Mouse (Mus musculus) retina, postnatal 1 day (tissue): ENCODE measurements around the gene Dnah14.

ENCODE experiments used
- DNase-seq: peaks from one replicate; pipeline ENCODE4 v3.0.0-alpha.2; 2012

Dnah14 gene

DNA sequence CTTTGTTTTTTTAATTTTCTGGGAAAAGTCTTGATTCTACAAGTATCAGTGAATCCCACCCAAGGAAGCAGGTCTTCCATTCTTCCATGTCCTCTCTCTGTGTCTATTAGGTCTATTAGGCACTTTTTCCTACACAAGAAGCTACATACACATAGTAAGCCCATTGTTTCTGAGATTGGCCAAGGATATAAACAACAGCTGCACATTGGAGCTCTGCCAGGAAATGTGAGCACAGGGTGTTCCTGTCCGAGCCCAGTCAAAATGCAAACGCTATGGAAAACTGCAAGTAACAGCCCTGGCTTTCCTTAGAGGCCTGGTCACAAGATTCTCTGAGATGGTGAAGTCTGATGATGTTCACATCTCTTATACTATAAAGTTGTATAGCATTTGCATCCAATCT, 217.2 kb downstream of the Dnah14 start:
- peak; percentile 72 for DNase-seq

DNA sequence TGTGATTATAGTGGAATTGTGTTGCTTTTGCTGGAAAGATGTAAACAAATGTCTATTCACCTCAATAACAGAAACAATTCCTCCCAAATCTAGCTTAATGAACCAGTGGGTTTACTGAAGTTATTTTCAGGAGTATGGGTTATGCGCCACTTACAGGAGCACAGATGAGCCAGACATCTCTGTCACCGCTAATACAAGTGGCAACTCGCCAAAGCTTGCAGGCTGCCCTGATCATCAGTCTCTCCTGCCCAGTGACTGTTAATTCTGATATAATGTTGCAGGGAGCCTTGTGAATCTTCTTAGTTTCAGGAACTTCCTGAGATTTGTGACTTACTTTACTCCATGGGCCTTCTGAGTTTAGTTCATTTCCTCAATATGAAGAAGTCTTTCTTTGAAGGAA, 223.6 kb downstream of the Dnah14 start:
- DNase-seq = no peak

DNA sequence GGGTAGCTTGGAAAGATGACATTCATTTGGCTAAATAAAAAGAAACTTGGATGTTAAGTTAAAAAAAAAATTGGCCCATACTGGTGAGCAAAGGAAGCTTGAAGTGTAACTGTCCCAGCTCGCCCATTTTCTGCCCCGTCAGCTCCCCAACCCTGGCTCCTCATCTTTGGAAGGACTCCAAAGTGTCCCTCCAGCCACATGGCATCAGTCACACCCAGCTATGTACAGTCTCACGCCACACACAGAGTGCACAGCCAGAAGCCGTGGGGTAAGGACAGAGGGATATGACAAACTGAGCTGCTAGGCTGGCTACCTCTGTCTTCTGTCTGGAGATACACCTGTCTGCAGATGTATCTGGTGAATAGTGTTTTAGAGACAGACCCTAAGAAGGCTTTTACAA, 224.3 kb downstream of the Dnah14 start:
- no peak for DNase-seq

DNA sequence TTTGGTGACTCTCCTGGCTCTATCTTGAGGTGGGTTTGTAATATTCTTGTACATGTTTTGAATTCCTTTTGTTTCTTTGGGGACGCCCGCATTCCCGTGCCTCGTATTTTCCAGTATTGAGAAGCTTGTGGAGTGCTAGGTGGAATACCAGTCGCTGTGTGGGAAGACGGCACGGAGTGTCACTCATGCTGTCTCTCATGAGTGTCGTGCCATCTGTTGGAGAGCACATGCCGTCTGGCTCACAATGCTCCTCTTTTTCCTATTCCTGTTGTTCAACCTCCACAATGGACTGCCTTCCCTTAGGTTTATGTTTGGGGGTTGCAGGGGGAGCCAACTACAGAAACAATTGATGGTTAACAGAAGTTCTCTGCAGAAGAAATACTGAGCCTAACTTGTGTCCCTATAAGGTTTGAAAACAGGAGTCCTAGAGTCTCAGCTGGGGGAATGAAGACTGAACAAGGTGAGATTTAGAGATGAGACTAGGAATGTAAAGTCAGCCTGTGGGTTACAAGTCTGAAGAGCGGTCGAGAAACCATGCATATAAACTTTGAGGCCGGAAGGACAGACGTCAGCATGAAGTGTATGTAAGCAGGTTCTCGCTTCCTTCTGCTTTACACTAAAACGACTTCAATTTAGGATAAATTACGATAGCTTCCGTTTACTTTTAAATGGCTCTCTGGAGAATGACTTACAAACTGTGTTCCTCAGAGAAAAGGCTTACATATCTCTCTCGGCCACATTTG, 235.3 kb downstream of the Dnah14 start:
- DNase-seq = no peak

DNA sequence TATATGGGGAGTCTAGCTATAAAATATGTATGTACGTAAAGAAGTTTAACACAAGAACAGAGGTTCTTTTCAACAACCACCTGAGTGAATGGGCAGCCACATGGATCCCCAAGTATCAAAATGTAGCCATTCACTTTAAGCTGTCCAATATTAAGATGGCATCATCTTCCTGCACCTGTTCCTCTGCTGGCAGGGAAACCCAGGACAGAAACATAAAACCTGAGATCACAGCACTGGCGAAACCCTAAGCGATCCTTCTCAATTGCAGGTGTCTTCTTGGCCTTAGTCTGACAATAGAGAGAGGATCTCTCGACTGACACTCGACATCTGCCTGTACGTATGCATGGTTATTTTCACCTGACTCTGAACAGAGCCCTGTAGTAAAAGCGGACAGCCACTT, 250.4 kb downstream of the Dnah14 start:
- no peak for DNase-seq

DNA sequence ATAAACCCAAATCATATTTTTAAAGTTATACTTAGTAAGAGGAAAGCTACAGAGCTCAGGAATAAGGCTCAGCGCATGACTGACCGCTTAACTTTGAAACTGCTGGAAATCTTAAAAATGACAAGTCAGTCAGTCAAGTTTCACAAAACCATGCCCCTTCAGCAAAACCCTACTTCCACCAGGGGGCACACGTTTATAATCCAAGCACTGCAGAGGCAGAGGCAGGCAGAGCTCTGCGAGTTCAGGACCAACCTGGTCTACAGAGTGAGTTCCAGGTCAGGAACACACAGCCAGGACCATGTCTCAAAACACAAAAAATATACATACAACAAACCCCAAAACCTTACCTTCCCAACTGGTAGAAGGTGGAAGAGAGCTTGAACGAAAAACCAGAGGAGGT, 252.0 kb downstream of the Dnah14 start:
- no peak for DNase-seq

DNA sequence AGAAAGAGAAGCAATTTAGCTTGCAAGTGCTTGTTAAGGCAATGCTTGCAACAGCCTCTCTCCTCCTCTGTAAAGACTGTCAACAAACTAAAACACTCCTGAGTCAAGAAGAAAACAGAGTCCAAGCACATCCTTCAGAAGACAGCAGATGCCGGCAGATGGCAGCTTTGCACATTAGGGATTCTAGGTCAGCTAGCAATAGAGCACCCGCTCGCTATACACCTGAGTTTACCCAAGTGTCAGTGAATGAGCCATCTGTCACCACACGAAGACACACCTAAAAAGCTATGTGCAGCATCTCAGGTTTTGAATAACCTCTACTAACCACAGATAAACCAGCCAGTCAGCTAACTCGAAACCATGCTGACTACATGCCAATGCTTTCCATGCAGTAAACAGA, 256.4 kb downstream of the Dnah14 start:
- DNase-seq = no peak

DNA sequence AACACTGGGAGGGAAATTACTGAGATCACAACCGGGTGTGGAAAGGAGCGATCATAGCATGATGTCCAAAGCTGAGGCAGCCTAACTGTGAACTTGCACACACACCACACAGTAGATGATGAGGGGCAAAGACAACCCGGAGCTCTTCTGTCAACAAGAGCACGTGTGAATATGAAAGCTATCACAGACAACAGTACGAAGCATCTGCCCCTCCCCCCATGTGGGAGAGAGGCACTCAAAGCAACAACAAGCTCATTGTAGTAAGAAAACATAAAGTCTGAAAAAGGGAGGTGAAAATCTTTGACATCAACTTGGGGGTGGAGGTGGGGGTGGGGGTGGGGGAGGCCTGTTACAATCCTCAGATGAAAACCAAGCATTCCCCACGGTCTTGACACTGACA, 256.8 kb downstream of the Dnah14 start:
- no peak for DNase-seq

DNA sequence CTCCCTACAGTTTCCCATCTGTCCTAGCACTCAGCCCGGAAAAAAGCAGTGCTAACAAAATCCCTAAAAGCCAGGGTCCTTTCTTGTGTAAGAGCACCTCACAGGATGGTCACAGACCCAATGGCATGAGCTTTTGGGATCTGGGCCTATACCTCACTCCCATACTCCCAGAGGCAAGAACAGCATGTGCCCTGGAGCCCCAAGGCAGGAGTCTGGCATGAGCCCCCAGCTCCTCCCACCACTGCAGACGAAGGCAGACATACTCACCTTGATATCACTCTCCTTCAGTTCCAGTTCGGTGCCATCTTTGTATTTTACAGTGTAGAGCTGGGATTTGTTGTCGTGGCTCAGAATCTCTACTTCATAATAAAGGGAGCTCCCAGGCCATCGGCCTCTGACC, 261.8 kb downstream of the Dnah14 start:
- no peak for DNase-seq

DNA sequence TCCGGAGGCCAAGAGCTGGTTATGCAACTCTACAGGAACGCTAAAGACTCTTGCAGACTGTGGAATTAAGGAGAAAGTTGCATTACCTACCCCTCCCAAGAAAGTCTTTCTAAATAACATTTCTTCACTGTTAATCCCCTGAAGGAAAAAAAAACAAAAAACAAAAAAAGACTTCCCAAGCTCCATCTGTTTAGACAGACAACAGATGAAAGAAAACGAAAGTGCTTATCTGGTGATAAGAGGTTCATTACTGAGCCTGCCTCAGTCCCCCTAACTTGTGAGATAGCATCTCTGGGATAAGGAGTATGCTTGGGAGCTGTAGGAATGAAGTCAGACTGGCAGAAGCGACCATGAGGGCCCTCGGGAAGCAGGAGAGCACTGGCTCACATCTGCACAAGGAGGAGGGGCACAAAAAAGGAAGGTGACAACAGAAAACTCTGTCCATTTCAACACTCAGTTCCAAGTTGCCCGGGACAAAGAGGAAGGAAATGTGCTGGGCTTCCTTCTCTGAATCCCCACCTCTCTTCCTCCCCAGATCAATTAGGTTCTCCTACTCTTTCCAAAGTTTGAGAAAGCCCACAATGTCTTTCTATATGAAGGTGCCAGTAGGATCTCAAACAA, 263.5 kb downstream of the Dnah14 start:
- no peak for DNase-seq

DNA sequence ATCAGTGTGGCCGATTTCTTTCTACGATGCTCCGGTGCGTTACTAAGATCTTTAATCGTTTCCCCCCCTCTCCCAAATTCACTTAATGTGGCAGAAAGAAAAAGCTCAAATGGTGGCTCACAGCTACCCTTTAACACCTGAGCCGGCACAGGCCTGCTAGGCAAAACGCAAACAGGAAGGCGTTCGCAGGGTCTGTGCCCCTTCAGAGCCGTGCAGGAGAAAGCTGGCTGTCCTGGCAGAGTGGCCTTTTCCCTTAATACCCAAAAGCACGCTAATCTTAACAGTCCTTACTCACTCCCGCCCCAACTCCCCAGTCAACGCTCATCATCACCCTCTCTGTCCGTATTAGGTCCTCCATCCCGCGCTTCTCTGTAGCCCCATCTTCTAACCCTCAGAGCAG, 265.0 kb downstream of the Dnah14 start:
- DNase-seq = no peak

DNA sequence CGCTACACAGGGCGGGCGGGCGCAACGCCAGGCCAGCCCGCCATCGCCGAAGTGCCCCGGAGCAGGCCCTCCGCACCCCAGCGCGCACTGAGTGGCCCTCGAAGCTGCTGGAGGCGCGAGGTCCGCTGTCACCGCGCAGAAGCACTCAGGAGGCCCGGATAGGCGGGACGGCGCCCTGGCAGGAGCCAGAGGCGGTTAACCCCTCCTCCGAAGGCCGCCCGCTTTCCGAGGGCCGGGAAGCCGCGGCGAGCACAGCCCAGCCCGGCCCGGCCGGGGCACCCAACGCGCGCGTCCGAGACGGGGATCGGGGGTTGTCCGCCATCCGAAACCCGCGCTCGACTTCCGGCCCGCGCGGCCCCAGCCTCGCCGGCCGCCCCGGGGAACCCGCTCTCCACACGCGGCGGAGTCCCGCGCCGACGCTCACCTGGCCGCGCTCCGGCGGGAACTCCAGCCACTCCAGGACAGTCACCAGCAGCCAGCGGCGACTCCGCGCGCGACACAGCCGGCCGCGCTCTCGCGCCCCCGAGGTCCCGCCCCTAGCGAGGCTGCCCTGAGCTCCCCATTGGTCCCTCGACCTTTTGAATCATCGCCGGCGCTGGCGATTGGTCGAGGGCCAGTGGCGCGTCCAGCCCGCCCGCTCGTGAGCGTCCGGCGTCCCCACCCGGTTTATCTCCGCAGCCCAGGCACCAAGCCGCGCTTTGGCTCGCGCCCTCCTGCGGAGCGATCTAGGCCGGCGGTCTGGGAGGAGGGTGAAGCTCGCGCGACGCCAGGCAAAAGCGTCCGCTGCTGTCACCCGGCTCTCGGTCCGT, 265.7 kb downstream of the Dnah14 start:
- peak; percentile 98 for DNase-seq

DNA sequence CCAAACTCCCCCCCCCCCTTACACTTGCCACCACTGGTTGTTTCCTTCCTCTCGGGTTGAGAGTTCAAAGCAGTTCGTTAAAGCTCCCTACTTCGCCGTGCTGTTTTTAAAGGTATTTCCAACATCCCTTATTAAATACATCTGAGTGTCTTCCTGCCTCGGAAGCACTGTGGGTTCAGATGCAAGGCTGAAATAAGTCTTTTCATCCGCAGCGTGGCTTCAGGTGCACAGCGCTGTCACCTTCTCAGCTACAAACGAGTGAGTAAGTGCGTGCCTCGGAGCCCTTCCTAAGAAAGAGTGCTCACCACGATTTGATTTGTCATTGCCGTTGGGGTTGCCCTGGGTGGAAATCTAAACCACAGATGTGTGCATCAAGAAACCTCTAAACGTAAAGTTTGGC, 266.4 kb downstream of the Dnah14 start, which contains the start of gene Lbr:
Lbr (minus strand) TSS at position 266 of the 400 bp plus-strand sequence.
- DNase-seq = no peak

DNA sequence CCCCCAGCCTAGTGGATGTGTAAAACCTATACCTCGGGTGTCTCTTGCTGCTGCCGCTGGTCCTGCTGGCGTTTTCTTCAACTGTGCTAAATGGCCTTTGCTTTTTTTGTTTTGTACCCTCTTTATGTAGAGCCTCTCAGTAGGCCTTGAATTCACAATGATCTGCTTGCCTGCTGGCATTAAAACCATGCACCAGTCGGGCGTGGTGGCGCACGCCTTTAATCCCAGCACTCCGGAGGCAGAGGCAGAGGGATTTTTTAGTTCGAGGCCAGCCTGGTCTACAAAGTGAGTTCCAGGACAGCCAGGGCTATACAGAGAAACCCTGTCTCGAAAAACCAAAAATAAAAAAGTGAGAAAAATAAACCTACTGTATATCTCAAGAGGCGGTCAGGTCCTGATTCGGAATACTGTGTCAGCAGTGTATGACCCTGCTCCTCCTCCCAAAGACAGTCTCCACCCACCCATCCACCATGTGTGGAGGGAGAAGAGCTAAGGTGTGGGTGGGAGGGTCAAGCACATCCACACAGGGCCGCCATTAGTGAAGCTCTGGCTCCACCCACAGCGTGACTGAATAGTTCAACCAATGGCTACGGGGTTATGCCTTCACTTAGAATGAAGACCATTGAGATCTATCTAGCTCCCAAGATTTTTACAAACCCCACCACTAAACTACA, 268.7 kb downstream of the Dnah14 start:
- no peak for DNase-seq

DNA sequence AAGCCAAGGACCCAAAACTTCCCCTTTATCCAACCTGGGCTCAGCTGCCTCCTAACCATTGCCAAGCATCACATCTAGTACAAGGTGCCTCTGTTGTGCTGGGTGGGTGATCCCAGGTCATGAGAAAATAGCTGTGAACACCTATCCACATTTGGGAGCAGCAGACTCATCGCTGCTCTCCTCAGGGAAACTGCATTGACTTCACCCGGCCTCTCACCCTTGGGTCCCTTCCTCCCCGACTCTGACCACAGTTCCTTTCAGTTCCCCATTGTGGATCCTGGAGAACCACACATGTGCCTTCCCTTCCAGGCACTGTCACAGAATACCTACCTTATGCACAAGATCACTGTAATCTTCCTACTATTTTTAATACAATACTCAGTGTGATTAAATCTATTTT, 269.4 kb downstream of the Dnah14 start:
- no peak for DNase-seq

DNA sequence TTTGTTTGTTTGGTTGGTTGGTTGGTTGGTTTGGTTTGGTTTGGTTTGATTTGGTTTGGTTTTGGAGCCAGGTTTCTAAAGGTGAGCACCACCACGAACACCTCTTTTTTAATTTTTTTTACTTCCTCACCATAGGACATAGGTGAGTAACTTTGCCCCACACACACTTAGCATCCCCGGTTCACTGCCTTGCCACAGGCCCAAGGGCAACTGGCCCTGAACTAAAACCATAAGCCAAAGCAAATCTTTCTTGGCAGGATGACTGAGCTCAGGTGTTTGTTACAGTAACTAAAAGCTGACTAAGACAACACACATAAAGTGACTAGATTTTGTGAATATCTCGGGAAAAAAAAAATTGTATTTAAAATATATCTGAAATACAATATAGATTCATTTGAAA, 271.0 kb downstream of the Dnah14 start:
- DNase-seq = no peak

DNA sequence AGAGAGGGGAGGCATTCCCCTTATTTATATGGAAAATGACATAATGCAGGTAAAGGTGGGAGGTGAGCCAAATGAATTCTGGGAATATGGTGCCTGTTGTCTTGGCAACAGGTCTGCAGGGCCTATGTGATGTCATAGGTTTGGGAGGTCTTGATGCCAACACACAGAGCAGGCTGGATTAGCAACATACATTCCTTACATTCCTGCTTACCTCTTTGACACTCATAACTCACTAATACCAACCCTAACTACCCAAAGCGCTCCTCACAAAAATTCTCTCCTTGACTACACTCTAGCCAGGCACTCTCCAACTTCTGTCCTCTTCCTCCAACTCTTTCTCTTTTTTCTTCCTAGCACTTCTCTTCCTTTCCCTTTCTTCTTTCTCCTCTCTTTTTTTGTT, 271.9 kb downstream of the Dnah14 start:
- DNase-seq = no peak

DNA sequence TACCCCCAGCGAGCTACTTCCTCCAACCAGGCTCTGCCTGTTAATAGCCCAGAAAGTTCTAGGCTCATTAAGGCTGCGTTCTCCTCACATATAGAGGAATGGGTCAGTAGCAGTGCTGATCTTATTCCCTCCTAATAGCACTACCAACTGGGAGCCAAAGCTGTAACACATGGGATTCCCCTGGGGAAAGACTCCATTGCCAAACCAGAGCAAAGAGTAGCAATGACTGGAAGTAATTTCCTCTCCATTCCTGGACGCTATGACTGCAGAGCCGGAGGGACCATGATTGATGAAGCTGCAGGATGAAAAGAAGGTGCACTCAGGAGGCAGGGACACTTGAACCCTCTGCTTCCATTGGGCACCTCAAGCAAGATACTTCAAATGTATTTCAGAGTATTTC, 274.1 kb downstream of the Dnah14 start:
- no peak for DNase-seq

DNA sequence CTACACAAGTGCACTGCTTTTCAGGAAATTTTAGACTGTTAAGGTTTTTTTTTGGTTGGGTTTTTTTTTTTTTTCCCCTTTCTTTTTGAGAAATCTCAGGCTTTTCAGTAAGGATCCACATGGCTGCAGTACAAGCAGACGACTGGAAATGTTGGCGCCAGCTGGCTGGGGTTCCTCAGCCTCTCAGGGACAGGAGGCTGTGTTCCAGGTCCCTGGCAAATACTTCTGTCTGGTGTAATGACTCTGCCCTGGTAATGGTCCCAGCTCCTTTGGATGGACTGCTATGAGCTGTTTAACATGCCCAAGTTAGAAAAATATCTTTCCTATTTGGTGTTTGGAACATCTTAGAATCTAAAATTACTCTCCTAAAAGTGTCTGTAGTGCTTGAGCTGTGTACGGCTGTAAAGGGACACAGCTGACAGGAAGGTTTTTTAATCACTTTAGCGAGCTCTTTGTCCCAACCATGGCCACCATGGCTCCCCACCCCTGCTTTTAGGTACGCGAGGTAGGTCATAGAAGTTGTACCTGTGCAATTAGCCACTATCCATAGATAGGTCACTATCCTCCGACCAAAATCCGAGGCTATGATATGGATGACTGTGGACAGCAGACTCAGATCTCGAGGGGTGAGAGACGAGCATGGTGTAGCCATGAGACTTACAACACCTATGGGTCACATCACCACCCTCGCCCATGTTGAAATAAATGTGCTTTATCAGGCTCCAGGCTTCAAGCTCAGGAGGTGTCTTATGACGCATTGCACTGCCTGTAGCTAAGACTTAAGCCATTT, 275.4 kb downstream of the Dnah14 start:
- no peak for DNase-seq

DNA sequence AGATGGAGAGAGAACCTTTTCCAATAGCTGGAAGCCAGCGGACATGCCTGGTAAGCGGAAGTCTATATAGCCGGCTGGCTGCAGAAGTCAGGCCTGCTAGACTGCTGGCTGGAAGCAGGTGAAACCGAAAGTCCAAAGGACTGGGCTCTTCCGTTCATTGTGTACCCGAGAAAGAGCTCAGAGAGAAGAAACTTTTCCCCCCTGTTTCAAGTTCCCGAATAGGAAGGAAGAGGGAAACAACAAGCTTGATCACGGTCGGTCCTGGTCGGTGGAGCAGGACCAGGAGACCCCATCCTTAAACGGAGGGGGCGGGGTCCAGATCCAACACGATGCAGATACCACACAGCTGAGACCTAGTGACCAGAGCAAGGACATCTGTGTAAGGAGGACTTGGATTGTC, 276.1 kb downstream of the Dnah14 start:
- no peak for DNase-seq

DNA sequence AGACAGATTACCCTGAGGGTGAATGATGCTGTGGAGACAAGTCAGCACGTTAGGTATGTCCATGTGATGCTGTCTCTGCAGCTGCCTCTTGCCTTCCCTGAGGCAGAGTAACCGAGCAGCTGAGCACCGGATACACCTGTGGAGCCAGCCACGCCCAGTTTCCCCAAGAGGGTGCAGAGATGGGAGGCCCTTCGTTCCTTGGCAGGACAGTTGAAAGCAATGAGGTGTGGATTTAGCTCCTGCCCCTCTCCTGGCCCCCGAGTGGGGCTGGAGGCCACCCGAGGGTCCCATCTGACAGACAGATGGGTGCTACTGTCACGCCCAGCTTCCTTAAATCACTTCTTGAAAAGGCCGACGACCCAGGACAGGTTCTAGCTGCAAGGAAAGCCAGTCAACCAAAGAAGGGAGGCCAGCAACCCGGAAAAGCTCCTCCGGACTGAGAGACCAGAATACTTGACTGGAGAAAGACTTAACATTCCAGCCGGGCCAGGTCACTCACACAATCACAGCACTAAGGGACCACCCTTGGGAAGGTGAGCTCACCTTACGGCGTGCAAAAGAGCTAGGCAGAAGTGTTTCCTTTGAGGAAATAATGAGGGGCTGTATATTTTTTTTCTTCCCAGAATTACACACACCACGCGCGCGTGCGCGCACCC, 276.9 kb downstream of the Dnah14 start:
- no peak for DNase-seq

DNA sequence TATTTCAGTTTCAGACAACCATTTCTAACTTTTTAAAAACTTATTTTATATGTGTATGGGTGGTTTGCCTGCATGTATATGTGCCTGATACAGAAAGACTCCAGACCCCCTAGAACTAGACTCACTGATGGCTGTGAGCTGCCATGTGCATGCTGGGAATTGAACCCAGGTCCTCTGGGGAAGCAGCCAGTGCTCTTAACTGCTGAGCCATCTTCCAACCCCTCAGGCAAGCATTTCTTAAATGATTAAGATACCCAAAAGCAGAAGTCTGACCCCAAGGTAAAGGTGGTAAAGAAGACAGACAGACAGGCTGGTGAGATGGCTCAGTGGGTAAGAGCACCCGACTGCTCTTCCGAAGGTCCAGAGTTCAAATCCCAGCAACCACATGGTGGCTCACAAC, 278.5 kb downstream of the Dnah14 start:
- no peak for DNase-seq
